ENCODE assay signal across 8 mouse cellular contexts in genomic region chr11:85524186-85524585, GRCm38 (mm10).
DNase-seq lines count a peak whose midpoint lies in the region; ATAC-seq lines count a peak whose summit lies in the region.

No protein-coding gene starts in this region.

- 0 out of 2 replicates have a peak, but pooled peaks have one; percentile 45 for ATAC-seq in intestine, embryonic 15.5 days

- H3K4me3 ChIP-seq in intestine, embryonic 15.5 days (replicated peaks): peak overlapping the region; percentile 8; the same call in 1 of the 2 replicates

- WGBS in intestine, embryonic 15.5 days: 38% methylated on average over 12 of the region's 12 CpGs

- no peaks in the 10 kb centered on the region for H3K9me3 ChIP-seq in intestine, embryonic 15.5 days

- H3K9ac ChIP-seq in intestine, embryonic 15.5 days: no peak overlapping the region

- peak; percentile 77 to 92 for DNase-seq in adrenal gland, adult (ENCODE audit: inconsistent age in 2 of 2, low spot score in 1 of 2)
- peak; percentile 91 for DNase-seq in embryo, embryonic 10 days (ENCODE audit: low spot score)
- peak; percentile 70 for DNase-seq in gastrocnemius, postnatal 25 days
- peak; percentile 49 to 58 for DNase-seq in left cerebral cortex, adult 8-10 months (ENCODE audit: low spot score in 2 of 2)
- DNase-seq in lung, postnatal 4 days: peak; percentile 65 to 80
- peak; percentile 72 to 74 for DNase-seq in right cerebral cortex, adult 2 months (ENCODE audit: low spot score in 2 of 2)
- peak; percentile 25 for DNase-seq in yolk sac, embryonic 10.5 days (ENCODE audit: low spot score)

- H3K4me1 ChIP-seq in intestine, embryonic 15.5 days (replicated peaks): peaks cover 25% of the 10 kb centered on the region

- H3K4me2 ChIP-seq in intestine, embryonic 15.5 days (replicated peaks): peak overlapping the region; percentile 45

- H3K27ac ChIP-seq in intestine, embryonic 15.5 days: peak overlapping the region; percentile 55; the same call in 1 of the 2 replicates

- no peaks in the 10 kb centered on the region for H3K36me3 ChIP-seq in intestine, embryonic 15.5 days

- 0 out of 2 replicates have a peak, but pooled peaks cover 3% of the 10 kb centered on the region for H3K27me3 ChIP-seq in intestine, embryonic 15.5 days (replicated peaks)

Comparison
In these comparisons a context has a peak if more than half of its experiments do, and no peak if none do; other contexts are left out.
1. Peak in every context shown above with its lines: DNase-seq, ATAC-seq, H3K4me3 ChIP-seq and H3K27ac ChIP-seq.
2. DNase-seq: peak in every context shown above with its lines; median percentile 91 in embryo, embryonic 10 days; 84 in adrenal gland, adult; 73 in right cerebral cortex, adult 2 months; 72 in lung, postnatal 4 days; 70 in gastrocnemius, postnatal 25 days; 54 in left cerebral cortex, adult 8-10 months; 25 in yolk sac, embryonic 10.5 days.